Mouse (Mus musculus) embryonic facial prominence, embryonic 10.5 days (tissue): ENCODE measurements around the gene Nxn. TPM values are rescaled to one million over a fixed set of nuclear protein-coding genes. Genes with fewer than 3 reads are reported as not detected.

ENCODE experiments used
- DNase-seq: peaks from one replicate; pipeline ENCODE4 v3.0.0-alpha.2; 2017; ENCODE audit warnings: low spot score
- H3K27ac ChIP-seq: fragments of 300-500 bp; sonication (generic); replicated peaks from 2 replicates; pipeline ENCODE4 v1.5.1; 2016; ENCODE audit warnings: mild to moderate bottlenecking
- H3K27me3 ChIP-seq: fragments of 300-500 bp; sonication (generic); replicated peaks from 2 replicates; pipeline ENCODE4 v1.6.1; 2016; ENCODE audit warnings: low read depth, mild to moderate bottlenecking; ENCODE audit not compliant: poor library complexity, severe bottlenecking
- H3K36me3 ChIP-seq: fragments of 300-500 bp; sonication (generic); replicated peaks from 2 replicates; pipeline ENCODE4 v1.6.1; 2016; ENCODE audit warnings: mild to moderate bottlenecking, moderate library complexity
- H3K4me1 ChIP-seq: fragments of 300-500 bp; sonication (generic); 2 replicates; pipeline ENCODE4 v1.6.1; 2016
- H3K4me3 ChIP-seq: fragments of 300-500 bp; sonication (generic); 2 replicates; pipeline ENCODE4 v1.5.1; 2016; ENCODE audit warnings: mild to moderate bottlenecking, moderate library complexity
- H3K9me3 ChIP-seq: fragments of 300-500 bp; sonication (generic); 2 replicates; pipeline ENCODE4 v1.6.1; 2016; ENCODE audit warnings: mild to moderate bottlenecking
- WGBS: fragments of 180-500 bp; shearing (Covaris S2); methylation state at CpG from one replicate; pipeline ENCODE4 v1.1.7; 2016; 5-methylcytosine and 5-hydroxymethylcytosine counted together
- polyA plus RNA-seq: library from polyadenylated mRNA; unstranded; fragments of >200 nt; fragmentation: Nextera tagmentation; extraction: Ambion mirVana; gene quantifications from 2 replicates; pipeline ENCODE4 v1.2.1, GENCODE M21; 2016

Nxn gene
- polyA plus RNA-seq, 1 experiment from 2014 or later = 42.0 TPM

DNA sequence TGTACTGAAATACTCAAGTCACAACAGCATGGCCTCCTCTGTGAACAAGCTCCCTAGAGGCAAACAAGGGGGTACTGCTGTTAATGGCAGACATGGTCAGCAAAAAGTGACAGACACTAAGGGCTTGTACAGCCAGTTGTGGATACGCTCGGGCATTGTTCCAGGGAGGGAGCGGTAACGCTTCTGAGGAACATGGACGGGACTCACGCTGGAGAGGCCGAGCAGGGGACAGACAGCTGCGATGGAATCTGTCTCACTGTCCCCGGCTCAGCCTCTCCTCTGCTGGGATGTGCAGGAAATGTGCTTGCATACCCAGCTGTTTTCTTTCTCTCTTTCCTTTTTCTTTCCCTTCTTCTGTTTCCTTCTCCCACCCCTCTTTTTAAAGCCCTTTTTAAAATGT is 78.5 kb downstream of the Nxn start:
- no peak for DNase-seq
- H3K4me3 ChIP-seq = no peak overlapping the region
- H3K27me3 ChIP-seq = no peaks in the 10 kb centered on the region
- peaks cover 57% of the 10 kb centered on the region for H3K4me1 ChIP-seq
- peaks cover 10% of the 10 kb centered on the region for H3K36me3 ChIP-seq
- 83% methylated on average over 9 of the region's 9 CpGs for WGBS
- no peaks in the 10 kb centered on the region for H3K9me3 ChIP-seq
- no peak overlapping the region for H3K27ac ChIP-seq

DNA sequence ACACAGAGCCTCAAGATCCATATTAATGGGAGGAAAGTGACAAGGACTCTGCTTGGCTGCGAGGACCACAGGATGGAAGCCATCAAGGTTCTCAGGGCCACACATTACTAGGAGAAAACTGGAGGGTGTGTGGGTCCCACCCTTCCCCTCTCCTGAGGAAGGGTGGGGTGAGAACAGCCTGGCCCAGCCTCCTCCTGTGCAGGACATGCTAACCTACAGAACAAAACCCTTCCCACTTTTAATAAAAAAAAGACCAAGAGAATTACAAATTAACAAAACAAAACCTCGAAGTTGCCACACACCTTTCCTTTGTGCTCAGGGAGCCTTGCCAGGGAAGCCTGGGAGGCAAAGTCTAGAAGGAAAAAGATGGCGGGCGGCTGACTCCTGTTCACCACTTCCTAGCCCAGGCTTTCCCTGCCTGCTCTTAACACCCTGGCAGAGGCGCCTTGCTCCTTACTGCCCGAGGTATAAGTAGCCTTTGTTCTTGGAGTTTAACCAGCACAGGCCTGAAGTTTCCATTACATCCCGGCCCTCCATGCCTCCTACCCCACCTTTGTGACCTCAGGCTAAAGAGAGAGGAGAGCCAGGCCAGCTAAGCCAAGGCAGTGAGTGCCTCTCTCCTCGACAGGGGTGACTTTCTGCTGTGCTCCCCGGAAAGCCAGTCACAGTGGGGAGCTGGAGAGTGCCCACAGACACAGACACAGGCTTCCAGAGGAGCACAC is 79.1 kb downstream of the Nxn start:
- Histone ChIP-seq H3K9me3 (no peaks in the 10 kb centered on the region), H3K36me3 (peaks cover 10% of the 10 kb centered on the region), H3K27ac (peak overlapping the region; percentile 59; the same call in 1 of the 2 replicates), H3K4me3 (no peak overlapping the region), H3K27me3 (no peaks in the 10 kb centered on the region), H3K4me1 (peaks cover 51% of the 10 kb centered on the region)
- DNase-seq = no peak
- WGBS = 47% methylated on average over 9 of the region's 9 CpGs

DNA sequence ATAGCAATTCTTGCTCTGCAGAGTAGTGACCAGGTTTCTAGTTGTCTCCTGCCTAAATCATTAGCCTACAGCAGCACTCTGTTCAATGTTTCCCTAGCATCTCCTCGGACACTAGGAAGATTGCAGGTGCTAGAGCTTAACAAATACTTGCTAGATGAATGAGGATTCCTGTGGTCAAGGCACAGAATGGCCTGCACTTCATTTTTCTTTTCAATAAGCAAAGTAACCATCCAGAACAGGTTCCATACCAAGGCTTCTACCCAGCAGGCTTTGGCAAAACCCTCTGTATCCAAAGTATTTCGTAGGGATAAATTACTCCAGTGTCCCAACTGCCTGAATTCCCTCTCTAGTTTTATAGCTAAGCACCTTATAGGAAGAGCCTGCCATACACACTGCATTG is 81.0 kb downstream of the Nxn start:
- WGBS = 83% methylated on average over 2 of the region's 2 CpGs
- H3K9me3 ChIP-seq = no peaks in the 10 kb centered on the region
- peaks cover 10% of the 10 kb centered on the region for H3K36me3 ChIP-seq
- no peaks in the 10 kb centered on the region for H3K27me3 ChIP-seq
- no peak overlapping the region for H3K27ac ChIP-seq
- H3K4me1 ChIP-seq = peaks cover 48% of the 10 kb centered on the region
- DNase-seq = no peak
- no peak overlapping the region for H3K4me3 ChIP-seq

DNA sequence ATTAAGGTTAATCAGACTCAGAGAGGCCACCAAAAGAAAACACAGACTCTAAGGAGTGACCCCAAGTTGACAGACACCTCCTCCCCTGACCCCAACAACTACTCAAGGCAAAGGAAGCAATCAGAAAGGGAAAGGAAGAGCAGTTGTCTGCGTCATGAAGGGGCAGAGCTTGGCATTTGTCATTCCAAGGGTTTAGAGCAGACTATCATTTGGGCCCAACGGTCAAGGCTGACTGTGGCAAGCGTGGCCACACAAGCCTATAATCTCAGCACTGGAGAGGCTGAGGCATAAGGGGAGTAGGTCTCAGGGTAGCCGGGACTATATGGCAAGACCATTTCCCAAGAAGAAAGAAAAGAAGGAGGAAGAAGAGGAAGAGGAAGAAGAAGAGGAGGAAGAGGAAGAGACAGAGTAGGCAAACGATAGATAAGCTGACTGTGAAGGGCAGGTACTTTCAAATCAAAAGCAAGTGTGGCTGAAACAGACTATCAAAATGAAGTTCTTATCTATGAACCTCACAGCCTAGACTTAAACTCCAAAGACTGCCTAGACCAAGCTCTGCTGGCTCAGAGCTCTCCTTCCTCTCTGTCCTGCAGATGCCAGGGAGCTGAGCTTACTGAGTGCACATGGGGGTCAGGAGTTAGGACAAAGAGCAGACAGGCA is 83.0 kb downstream of the Nxn start:
- Histone ChIP-seq H3K4me1 (peaks cover 54% of the 10 kb centered on the region), H3K27me3 (no peaks in the 10 kb centered on the region), H3K27ac (no peak overlapping the region), H3K4me3 (no peak overlapping the region), H3K36me3 (peaks cover 6% of the 10 kb centered on the region), H3K9me3 (no peaks in the 10 kb centered on the region)
- no peak for DNase-seq
- 85% methylated on average over 5 of the region's 5 CpGs for WGBS

DNA sequence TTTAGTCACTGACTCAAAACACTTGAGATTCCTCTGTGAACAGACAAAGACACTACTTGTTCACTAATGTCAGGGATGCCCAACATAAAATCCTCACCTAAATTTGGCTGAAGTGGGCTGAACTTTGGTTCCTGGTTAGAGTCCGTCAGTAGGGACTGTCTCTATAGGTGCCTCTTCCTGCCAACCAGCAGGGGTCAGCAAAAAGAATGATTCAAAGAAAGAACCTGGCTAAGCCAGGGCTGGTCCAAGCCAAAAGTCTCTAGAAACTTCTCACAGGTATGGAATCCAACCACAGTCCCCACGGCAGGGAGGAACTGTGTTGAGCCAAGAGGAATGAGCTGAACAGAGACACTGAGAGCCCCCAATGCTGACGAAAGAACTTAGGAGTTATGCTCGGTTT is 84.2 kb downstream of the Nxn start:
- no peaks in the 10 kb centered on the region for H3K27me3 ChIP-seq
- H3K27ac ChIP-seq = no peak overlapping the region
- no peaks in the 10 kb centered on the region for H3K36me3 ChIP-seq
- peaks cover 57% of the 10 kb centered on the region for H3K4me1 ChIP-seq
- no peak for DNase-seq
- no peaks in the 10 kb centered on the region for H3K9me3 ChIP-seq
- no peak overlapping the region for H3K4me3 ChIP-seq
- 84% methylated on average over 4 of the region's 4 CpGs for WGBS

DNA sequence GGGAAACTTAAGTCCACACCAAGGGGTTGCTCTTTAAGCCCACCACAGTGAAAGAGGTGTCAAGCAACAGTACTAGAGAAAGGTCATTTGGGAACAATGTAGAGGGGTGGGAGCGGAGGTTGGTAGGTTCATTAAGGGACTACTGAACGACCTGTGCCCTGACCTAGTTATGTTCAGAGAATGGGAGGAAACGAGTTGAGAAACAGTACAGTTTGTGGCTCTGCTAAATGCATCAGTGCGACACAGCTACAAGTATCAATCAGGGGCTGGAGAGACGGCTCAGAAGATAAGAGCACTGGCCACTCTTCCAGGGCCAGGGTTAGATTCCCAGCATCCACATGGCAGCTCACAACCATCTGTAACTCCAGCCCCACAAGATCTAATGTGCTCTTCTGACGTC is 84.8 kb downstream of the Nxn start:
- H3K4me1 ChIP-seq = peaks cover 59% of the 10 kb centered on the region
- WGBS = 75% methylated on average over 6 of the region's 6 CpGs
- no peaks in the 10 kb centered on the region for H3K27me3 ChIP-seq
- H3K9me3 ChIP-seq = no peaks in the 10 kb centered on the region
- H3K27ac ChIP-seq = peak overlapping the region; percentile 24; the same call in 1 of the 2 replicates
- H3K4me3 ChIP-seq = no peak overlapping the region
- no peak for DNase-seq
- H3K36me3 ChIP-seq = no peaks in the 10 kb centered on the region

DNA sequence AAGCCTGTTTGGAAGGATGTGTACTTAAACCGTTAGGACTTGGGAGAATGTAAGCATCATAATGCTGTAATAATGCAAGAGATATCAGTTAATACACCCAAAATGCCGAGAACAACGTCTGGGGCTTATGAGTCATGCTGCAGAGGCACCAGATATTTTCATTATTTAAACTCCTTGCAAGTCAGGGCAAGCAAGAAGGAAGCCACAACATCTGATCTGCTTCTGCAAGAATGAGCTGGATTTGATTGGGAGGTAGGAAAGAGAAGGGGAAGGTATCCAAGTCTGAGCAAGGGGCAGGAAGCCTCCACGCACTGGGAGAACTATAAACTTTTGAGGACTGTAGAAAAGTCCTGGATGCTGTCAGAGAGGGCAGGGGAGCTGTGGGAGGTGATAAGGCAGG is 86.1 kb downstream of the Nxn start:
- 71% methylated on average over 4 of the region's 4 CpGs for WGBS
- H3K4me1 ChIP-seq = peaks cover 67% of the 10 kb centered on the region
- H3K27ac ChIP-seq = peak overlapping the region; percentile 81
- no peak overlapping the region for H3K4me3 ChIP-seq
- H3K9me3 ChIP-seq = no peaks in the 10 kb centered on the region
- DNase-seq = no peak
- no peaks in the 10 kb centered on the region for H3K36me3 ChIP-seq
- H3K27me3 ChIP-seq = no peaks in the 10 kb centered on the region

DNA sequence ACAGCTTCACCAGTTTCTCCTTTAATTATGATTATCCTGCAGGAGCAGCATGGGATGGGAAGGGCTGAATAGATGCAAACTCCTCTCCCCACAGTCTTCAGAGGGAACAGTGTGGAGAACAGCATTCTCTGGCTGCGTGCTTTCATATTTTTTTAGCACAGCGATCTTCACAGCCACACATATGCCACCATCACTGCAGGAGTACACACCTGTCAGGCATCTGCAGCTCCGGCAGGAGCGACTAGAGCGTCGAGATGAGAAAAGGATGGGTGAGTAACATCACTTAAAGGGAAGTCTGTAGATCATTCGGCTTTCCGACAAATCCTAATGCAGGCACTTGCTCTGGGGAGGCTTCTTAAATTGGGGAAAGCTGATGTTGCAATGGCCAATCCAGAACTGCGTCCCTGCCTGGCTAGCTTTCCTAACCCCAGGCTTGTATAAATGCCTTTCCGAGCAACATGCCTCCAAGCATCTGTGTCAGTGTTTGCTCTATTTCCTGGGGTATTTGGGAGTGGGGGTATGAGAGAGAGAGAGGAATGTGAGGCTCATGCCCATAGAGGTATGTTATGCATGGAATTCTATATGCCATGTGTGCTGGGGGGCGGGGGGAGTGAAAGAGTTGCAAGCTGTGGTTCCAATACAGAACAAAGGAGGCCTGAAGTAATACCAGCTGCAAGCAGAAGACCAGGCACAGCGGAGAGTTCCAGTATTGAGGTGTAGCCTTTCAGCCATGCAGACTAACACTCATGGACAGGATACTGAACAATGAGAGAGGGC is 87.5 kb downstream of the Nxn start:
- peak overlapping the region; percentile 81 for H3K27ac ChIP-seq
- peaks cover 76% of the 10 kb centered on the region for H3K4me1 ChIP-seq
- peak; percentile 72 for DNase-seq

DNA sequence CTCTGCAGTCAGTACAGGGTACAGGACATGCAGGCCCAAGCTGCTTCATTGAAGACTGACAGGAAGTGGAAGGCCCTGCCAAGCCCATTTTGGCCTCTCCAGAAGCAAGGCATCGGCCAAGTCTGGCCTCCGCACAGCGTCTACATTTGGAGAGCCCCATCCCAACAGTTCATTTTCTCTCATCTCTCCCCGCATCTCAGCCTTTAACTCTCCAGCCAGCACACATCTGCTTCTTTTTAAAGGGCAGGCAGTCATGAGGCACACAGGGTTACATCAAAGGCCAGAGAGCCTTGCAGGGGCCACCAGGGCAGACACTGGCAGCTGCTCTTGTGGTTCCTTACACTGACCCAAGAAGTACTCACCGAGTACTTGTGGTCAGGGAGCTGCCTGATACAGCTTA is 89.1 kb downstream of the Nxn start:
- Histone ChIP-seq H3K27me3 (no peaks in the 10 kb centered on the region), H3K36me3 (no peaks in the 10 kb centered on the region), H3K27ac (peak overlapping the region; percentile 81), H3K4me3 (peak overlapping the region; percentile 5; the same call in 1 of the 2 replicates), H3K4me1 (peaks cover 88% of the 10 kb centered on the region), H3K9me3 (no peaks in the 10 kb centered on the region)
- 36% methylated on average over 5 of the region's 5 CpGs for WGBS
- peak; percentile 72 for DNase-seq

More for the DNA sequence above, 87.5 kb downstream of the Nxn start:
- no peaks in the 10 kb centered on the region for H3K9me3 ChIP-seq
- WGBS = 63% methylated on average over 12 of the region's 12 CpGs
- H3K27me3 ChIP-seq = no peaks in the 10 kb centered on the region
- H3K4me3 ChIP-seq = no peak overlapping the region
- H3K36me3 ChIP-seq = no peaks in the 10 kb centered on the region

DNA sequence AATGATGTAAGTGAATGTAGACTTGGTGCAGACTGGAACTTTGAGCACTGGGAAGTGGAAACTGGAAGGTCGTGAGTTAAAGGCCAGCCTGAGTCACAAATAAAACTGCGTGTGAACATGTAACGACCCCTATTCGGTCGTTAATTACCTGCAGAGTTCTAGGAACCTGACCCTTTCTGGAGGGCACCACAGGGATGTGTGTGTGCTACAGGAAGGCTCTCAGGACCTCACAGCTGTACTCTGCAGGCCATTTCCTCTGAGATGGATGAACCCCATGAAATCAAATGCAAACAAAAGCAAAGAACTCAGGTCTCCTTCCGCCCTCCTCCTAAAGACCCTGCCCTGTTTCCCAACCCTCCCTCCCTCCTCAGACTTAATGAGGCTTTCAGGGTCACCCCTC is 89.9 kb downstream of the Nxn start:
- Histone ChIP-seq H3K27ac (peak overlapping the region; percentile 81), H3K4me1 (peaks cover 85% of the 10 kb centered on the region)
- 23% methylated on average over 6 of the region's 6 CpGs for WGBS

DNA sequence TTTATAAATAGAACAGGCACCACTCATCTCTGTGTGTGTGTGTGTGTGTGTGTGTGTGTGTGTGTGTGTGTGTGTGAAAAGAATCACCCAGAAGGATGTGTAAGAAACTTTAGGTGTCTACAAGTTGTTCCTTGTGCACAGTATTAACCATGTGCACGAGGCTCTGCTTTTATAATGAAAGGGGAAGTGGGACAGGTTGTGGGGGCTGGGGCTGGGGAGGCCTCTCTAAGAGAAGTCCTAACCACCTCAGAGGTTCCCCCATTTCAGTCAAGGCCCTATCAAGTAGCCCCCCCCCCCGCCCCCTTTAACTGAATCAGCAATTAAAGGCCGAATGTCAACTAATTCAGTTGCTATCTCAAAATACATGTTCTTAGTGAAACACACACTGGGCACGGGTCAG is 92.2 kb downstream of the Nxn start:
- H3K4me1 ChIP-seq = peaks cover 79% of the 10 kb centered on the region
- WGBS = 34% methylated on average over 4 of the region's 4 CpGs
- H3K36me3 ChIP-seq = no peaks in the 10 kb centered on the region
- no peaks in the 10 kb centered on the region for H3K9me3 ChIP-seq
- no peak overlapping the region for H3K4me3 ChIP-seq
- H3K27me3 ChIP-seq = no peaks in the 10 kb centered on the region
- peak overlapping the region; percentile 61 for H3K27ac ChIP-seq
- DNase-seq = no peak

More for the DNA sequence above, 89.9 kb downstream of the Nxn start:
- DNase-seq = no peak
- Histone ChIP-seq H3K9me3 (no peaks in the 10 kb centered on the region), H3K36me3 (no peaks in the 10 kb centered on the region), H3K4me3 (no peak overlapping the region), H3K27me3 (no peaks in the 10 kb centered on the region)

DNA sequence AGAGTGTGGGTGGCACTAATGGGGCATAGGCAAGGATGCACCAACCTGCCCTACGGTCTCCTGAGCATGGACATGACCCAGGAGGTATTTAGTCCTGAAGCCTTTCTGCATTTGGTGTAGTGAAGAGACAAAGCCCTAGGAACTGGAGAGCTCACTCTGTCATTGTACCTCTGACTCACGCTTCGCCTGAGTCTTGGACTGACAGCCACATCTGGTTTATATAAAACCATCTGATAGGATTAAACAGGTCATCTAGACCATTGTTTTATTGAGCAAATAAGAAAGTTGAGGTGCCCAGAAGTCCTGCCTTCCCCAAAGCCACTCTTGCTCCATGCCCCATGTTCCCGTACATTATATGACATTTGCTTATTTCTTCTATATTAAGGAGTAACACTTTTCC is 93.4 kb downstream of the Nxn start:
- Histone ChIP-seq H3K27ac (peak overlapping the region; percentile 51), H3K4me3 (no peak overlapping the region), H3K9me3 (no peaks in the 10 kb centered on the region), H3K36me3 (no peaks in the 10 kb centered on the region), H3K27me3 (no peaks in the 10 kb centered on the region), H3K4me1 (peaks cover 72% of the 10 kb centered on the region)
- WGBS = 62% methylated on average over 4 of the region's 4 CpGs
- DNase-seq = no peak
